In the genomic region with DNA sequence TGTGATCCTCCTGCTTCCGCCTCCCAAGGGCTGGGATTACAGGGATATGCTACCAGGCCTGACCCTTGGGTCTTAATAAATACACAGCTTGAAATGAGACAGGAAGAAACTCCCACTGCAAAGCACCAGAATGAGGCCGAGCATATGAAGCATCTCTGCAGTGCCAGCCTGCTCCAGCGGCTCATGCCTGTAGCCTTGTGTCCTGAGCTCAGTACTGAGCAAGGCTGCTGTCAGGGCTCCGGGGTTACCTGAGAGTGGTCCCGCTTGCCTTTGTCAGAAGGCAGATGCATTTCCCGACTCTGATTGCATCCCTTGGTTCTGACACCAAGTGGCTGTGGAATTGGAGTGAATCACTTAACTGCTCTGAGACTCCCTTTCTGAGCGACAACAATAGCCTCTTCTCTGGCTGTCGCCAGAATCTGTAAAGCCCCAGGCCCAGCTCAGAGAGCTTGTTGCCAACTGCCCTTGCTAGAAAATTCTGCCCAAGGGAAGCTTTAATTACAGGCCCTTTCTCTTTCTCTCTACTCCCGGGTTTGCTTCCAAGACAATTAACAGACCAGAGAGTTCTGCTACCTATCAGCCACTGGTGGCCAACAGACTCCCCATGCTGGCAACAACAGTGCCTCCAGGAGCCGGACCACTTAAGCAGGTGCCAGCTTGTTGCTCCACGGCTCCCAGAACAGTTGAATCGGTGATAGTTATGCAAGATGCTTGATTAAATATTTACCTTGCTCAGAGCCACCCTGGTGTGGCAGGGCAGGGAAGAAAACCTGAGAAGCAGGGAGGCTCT, we compare ENCODE assay signal across 8 mouse cellular contexts.
DNase-seq lines count a peak whose midpoint lies in the region; ATAC-seq and TF ChIP-seq lines count a peak whose summit lies in the region.

No protein-coding gene starts in this region.

- ATAC-seq in lung, embryonic 14.5 days (ENCODE audit: insufficient read depth) = no peak
- ATAC-seq in forebrain, postnatal 0 days = peak; percentile 58
- ATAC-seq in neural tube, embryonic 15.5 days (ENCODE audit: low FRiP score) = no peak
- ATAC-seq in erythroblast, adult 5-6 weeks (replicated peaks; ENCODE audit: low FRiP score, poor library complexity, severe bottlenecking) = no peak

- WGBS in lung, embryonic 14.5 days = 49% methylated on average over 12 of the region's 12 CpGs
- 58% methylated on average over 12 of the region's 12 CpGs for WGBS in lung, adult 2 months
- WGBS in forebrain, postnatal 0 days = 26% methylated on average over 12 of the region's 12 CpGs
- WGBS in neural tube, embryonic 15.5 days = 31% methylated on average over 12 of the region's 12 CpGs
- 45% methylated on average over 12 of the region's 12 CpGs for WGBS in cerebellum, adult 2 months

- H3K9me3 ChIP-seq in lung, embryonic 14.5 days (ENCODE audit: low read depth, low read length) = no peaks in the 10 kb centered on the region
- H3K9me3 ChIP-seq in forebrain, postnatal 0 days (ENCODE audit: low read length) = no peaks in the 10 kb centered on the region
- no peaks in the 10 kb centered on the region for H3K9me3 ChIP-seq in neural tube, embryonic 15.5 days (replicated peaks)

- H3K27ac ChIP-seq in lung, embryonic 14.5 days (ENCODE audit: low read depth) = peak overlapping the region; percentile 48; the same call in 1 of the 2 replicates
- H3K27ac ChIP-seq in forebrain, postnatal 0 days (ENCODE audit: low read depth, low read length) = 0 out of 2 replicates have a peak overlapping the region, but pooled peaks have one; percentile 1
- H3K27ac ChIP-seq in neural tube, embryonic 15.5 days (replicated peaks) = peak overlapping the region; percentile 34; the same call in 1 of the 2 replicates
- no peak overlapping the region for H3K27ac ChIP-seq in cerebellum, adult 2 months (ENCODE audit: insufficient read depth, low read length)

- H3K4me2 ChIP-seq in lung, embryonic 14.5 days = no peak overlapping the region
- no peak overlapping the region for H3K4me2 ChIP-seq in forebrain, postnatal 0 days (ENCODE audit: low read depth)
- H3K4me2 ChIP-seq in neural tube, embryonic 15.5 days = no peak overlapping the region

- H3K4me1 ChIP-seq in lung, embryonic 14.5 days (ENCODE audit: insufficient read depth) = peaks cover 11% of the 10 kb centered on the region; the same call in 1 of the 2 replicates
- H3K4me1 ChIP-seq in lung, adult 2 months (ENCODE audit: control insufficient read depth, insufficient read depth, low read length) = peaks cover 2% of the 10 kb centered on the region
- peaks cover 3% of the 10 kb centered on the region; the same call in 1 of the 2 replicates for H3K4me1 ChIP-seq in forebrain, postnatal 0 days (ENCODE audit: insufficient read depth)
- peaks cover 18% of the 10 kb centered on the region for H3K4me1 ChIP-seq in neural tube, embryonic 15.5 days
- H3K4me1 ChIP-seq in cerebellum, adult 2 months (ENCODE audit: control insufficient read depth, insufficient read depth, low read length) = no peaks in the 10 kb centered on the region

- TF ChIP-seq POLR2A in lung, adult 2 months (IDR thresholded peaks at IDR 0.05; ENCODE audit: borderline replicate concordance, extremely low read depth, low read depth, low read length) = no peak
- no peak for TF ChIP-seq POLR2A in cerebellum, adult 2 months (IDR thresholded peaks at IDR 0.05; ENCODE audit: borderline replicate concordance, insufficient read depth, low read length)

- H3K27me3 ChIP-seq in lung, embryonic 14.5 days (ENCODE audit: insufficient read depth, low read length) = no peaks in the 10 kb centered on the region
- H3K27me3 ChIP-seq in forebrain, postnatal 0 days (ENCODE audit: insufficient read depth, low read length) = no peaks in the 10 kb centered on the region
- H3K27me3 ChIP-seq in neural tube, embryonic 15.5 days (replicated peaks) = no peaks in the 10 kb centered on the region
- no peaks in the 10 kb centered on the region for H3K27me3 ChIP-seq in cerebellum, adult 2 months (ENCODE audit: control insufficient read depth, insufficient read depth, low read length)

- no peaks in the 10 kb centered on the region for H3K36me3 ChIP-seq in lung, embryonic 14.5 days (ENCODE audit: insufficient read depth)
- no peaks in the 10 kb centered on the region for H3K36me3 ChIP-seq in forebrain, postnatal 0 days (ENCODE audit: insufficient read depth)
- H3K36me3 ChIP-seq in neural tube, embryonic 15.5 days = no peaks in the 10 kb centered on the region

- no peak for TF ChIP-seq CTCF in lung, embryonic 14.5 days (IDR thresholded peaks at IDR 0.05; ENCODE audit: low read depth)
- no peak for TF ChIP-seq CTCF in lung, adult 2 months (IDR thresholded peaks at IDR 0.05; ENCODE audit: insufficient read depth, low read length)
- no peak for TF ChIP-seq CTCF in forebrain, postnatal 0 days (IDR thresholded peaks at IDR 0.05; ENCODE audit: low read depth)
- TF ChIP-seq CTCF in cerebellum, adult 2 months (IDR thresholded peaks at IDR 0.05; ENCODE audit: borderline replicate concordance, insufficient read depth, low read depth, low read length) = no peak

- no peak overlapping the region; the same call in 1 of the 2 replicates for H3K9ac ChIP-seq in lung, embryonic 14.5 days
- no peak overlapping the region for H3K9ac ChIP-seq in forebrain, postnatal 0 days
- H3K9ac ChIP-seq in neural tube, embryonic 15.5 days (replicated peaks) = no peak overlapping the region

- no peak overlapping the region for H3K4me3 ChIP-seq in lung, embryonic 14.5 days (ENCODE audit: low read depth, low read length)
- no peak overlapping the region for H3K4me3 ChIP-seq in lung, adult 2 months (replicated peaks; ENCODE audit: extremely low read depth, low read depth, low read length)
- no peak overlapping the region for H3K4me3 ChIP-seq in forebrain, postnatal 0 days (ENCODE audit: low read depth, low read length)
- H3K4me3 ChIP-seq in neural tube, embryonic 15.5 days (replicated peaks) = no peak overlapping the region
- H3K4me3 ChIP-seq in cerebellum, adult 2 months (replicated peaks; ENCODE audit: insufficient read depth, low read depth, low read length) = no peak overlapping the region

- peak; percentile 38 for DNase-seq in lung, embryonic 14.5 days
- DNase-seq in lung, adult 2 months = no peak
- peak; percentile 50 for DNase-seq in forebrain, postnatal 0 days
- peak; percentile 69 to 86 for DNase-seq in kidney, postnatal 36 days
- no peak for DNase-seq in spleen, adult 12 weeks (ENCODE audit: low spot score)
- DNase-seq in cerebellum, adult 2 months = no peak

Comparison
In these comparisons a context has a peak if more than half of its experiments do, and no peak if none do; other contexts are left out.
1. DNase-seq: peak in lung, embryonic 14.5 days (single experiment), forebrain, postnatal 0 days (single experiment) and kidney, postnatal 36 days (2 of 2); none in lung, adult 2 months (single experiment), spleen, adult 12 weeks (single experiment) and cerebellum, adult 2 months (0 of 2).